Mouse (Mus musculus): ENCODE results near the gene Zc3h14. TPM values are rescaled to one million over a fixed set of nuclear protein-coding genes. Genes with fewer than 3 reads are reported as not detected.

Zc3h14 gene
- polyA plus RNA-seq, 1 experiment from 2014 or later = 96.3 TPM

DNA sequence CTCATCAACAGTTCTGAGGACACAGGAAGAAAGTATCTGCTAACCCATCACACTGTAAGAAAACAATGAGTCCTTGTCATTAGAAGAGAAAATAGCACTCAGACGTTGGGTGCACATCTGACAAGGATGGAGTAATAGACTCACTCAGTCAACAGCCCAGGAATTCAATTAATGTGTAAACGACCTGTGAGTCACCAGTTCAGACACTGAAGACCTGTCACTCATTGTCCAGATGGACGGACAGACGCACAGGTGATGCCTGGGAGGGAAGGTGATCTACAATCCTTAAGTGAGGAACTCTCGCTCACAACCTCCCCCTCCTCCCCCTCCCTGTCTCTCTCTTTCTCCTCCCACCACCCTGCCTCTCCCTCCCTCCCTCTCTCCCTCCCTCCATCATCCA lies 21.8 kb upstream of the Zc3h14 start:
- WGBS = 71% methylated on average over 5 of the region's 5 CpGs

DNA sequence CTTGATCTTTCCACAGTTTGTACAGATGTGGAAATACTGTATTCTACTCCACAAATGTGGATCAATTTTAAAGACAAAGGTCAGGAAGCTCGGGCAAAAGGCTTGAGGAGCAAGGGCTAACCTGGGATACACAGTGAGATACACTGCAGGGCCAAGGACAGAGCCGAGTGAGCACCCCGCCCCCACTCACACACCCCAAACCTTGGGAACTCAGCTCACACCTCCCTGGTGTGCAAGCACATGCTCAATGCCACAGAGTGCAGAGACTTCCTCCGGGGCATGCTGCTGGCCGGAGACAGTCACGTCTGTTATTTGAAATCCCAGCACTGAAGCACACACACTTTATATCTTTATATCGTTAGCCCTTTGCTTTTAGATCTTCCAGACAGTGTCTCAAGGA lies 20.7 kb upstream of the Zc3h14 start:
- Histone ChIP-seq H3K4me2 (no peak overlapping the region), H3K36me3 (no peaks in the 10 kb centered on the region), H3K9ac (replicated peaks) (no peak overlapping the region), H3K9me3 (replicated peaks) (no peaks in the 10 kb centered on the region), H3K27me3 (replicated peaks) (no peaks in the 10 kb centered on the region), H3K27ac (replicated peaks) (no peak overlapping the region), H3K4me3 (replicated peaks) (no peak overlapping the region), H3K4me1 (no peaks in the 10 kb centered on the region)
- 87% methylated on average over 7 of the region's 7 CpGs for WGBS
- no peak for ATAC-seq (ENCODE audit: low FRiP score)

More for the DNA sequence above, 21.8 kb upstream of the Zc3h14 start:
- no peak overlapping the region for H3K4me3 ChIP-seq (replicated peaks)
- ATAC-seq (ENCODE audit: low FRiP score) = no peak
- H3K4me2 ChIP-seq = no peak overlapping the region
- no peaks in the 10 kb centered on the region for H3K27me3 ChIP-seq (replicated peaks)
- H3K9ac ChIP-seq (replicated peaks) = no peak overlapping the region
- no peaks in the 10 kb centered on the region for H3K36me3 ChIP-seq
- H3K9me3 ChIP-seq (replicated peaks) = no peaks in the 10 kb centered on the region
- H3K4me1 ChIP-seq = peaks cover 6% of the 10 kb centered on the region; the same call in 1 of the 2 replicates
- no peak overlapping the region for H3K27ac ChIP-seq (replicated peaks)

DNA sequence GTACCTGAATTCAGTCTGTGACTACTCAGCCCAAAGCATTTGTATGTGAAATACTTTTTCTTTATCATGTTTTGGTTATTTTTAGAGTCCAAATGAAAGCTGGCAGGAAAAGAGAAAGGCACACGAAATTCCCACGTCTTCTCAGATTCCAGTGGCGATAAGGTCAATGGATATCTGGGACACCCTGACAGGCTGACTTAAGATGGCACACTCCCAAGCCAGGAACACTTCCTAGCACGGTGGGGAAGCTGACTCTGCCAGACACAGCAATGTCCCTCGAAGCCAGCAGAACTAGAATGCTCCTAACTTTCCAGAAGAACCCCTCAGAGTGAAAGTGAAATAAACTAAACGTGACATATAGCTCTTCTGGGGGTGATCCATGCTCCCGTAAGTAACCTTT lies 19.6 kb upstream of the Zc3h14 start:
- no peak overlapping the region for H3K27ac ChIP-seq (replicated peaks)
- 78% methylated on average over 7 of the region's 7 CpGs for WGBS

DNA sequence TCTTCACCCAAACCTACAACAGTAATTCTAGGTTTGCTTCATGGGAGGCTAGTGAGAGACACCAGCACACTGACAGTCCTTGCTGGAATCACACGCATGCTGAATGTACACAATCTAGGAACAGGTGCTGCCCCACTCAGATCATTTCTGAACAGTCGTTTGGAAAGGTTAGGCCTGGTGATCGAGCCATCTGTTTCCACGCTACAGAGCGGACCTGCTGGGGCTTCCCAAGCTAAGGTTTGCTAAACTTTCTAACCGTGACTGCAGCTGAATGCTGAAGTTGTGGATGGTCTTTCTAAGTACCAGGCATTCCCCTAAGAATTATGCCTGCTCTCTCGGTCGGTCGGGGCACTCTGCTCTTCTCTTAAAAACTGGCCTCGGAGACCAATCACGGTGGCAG lies 16.1 kb upstream of the Zc3h14 start:
- peaks cover 31% of the 10 kb centered on the region for H3K4me1 ChIP-seq
- H3K4me2 ChIP-seq = no peak overlapping the region
- no peak overlapping the region for H3K4me3 ChIP-seq (replicated peaks)
- H3K36me3 ChIP-seq = no peaks in the 10 kb centered on the region
- no peaks in the 10 kb centered on the region for H3K27me3 ChIP-seq (replicated peaks)
- no peak for ATAC-seq (ENCODE audit: low FRiP score)
- no peak overlapping the region for H3K9ac ChIP-seq (replicated peaks)
- H3K9me3 ChIP-seq (replicated peaks) = no peaks in the 10 kb centered on the region
- 83% methylated on average over 11 of the region's 11 CpGs for WGBS
- no peak overlapping the region for H3K27ac ChIP-seq (replicated peaks)

More for the DNA sequence above, 19.6 kb upstream of the Zc3h14 start:
- Histone ChIP-seq H3K27me3 (replicated peaks) (no peaks in the 10 kb centered on the region), H3K4me1 (peaks cover 6% of the 10 kb centered on the region), H3K36me3 (no peaks in the 10 kb centered on the region), H3K4me3 (replicated peaks) (no peak overlapping the region), H3K9me3 (replicated peaks) (no peaks in the 10 kb centered on the region), H3K4me2 (no peak overlapping the region), H3K9ac (replicated peaks) (no peak overlapping the region)
- ATAC-seq (ENCODE audit: low FRiP score) = no peak

DNA sequence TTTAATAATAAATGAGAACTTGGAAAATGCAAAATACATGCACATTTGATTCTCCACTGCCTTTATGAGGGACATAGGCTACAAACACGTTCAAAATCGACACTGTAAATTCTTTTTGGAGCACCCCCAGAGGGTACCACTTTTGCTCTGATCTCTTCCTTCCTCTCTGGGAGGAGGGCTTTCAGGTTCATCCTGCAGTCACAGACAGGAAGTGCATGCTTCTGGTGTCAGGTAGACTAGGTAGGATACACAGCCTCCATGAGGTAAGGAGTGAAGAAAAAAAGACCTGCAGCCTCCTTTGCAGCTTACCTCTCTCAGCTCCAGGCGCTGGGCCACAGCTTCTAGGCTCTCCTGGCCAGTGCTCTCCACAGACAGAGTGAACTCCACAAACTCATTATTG lies 13.6 kb upstream of the Zc3h14 start:
- H3K9me3 ChIP-seq (replicated peaks) = no peaks in the 10 kb centered on the region
- H3K9ac ChIP-seq (replicated peaks) = peak overlapping the region; percentile 78; the same call in 1 of the 2 replicates
- H3K4me2 ChIP-seq = peak overlapping the region; percentile 89
- peaks cover 4% of the 10 kb centered on the region; the same call in 1 of the 2 replicates for H3K27me3 ChIP-seq (replicated peaks)
- no peak overlapping the region for H3K27ac ChIP-seq (replicated peaks)
- peaks cover 40% of the 10 kb centered on the region for H3K4me1 ChIP-seq
- 70% methylated on average over 3 of the region's 3 CpGs for WGBS
- no peak for ATAC-seq (ENCODE audit: low FRiP score)
- peak overlapping the region; percentile 77 for H3K4me3 ChIP-seq (replicated peaks)
- no peaks in the 10 kb centered on the region for H3K36me3 ChIP-seq

DNA sequence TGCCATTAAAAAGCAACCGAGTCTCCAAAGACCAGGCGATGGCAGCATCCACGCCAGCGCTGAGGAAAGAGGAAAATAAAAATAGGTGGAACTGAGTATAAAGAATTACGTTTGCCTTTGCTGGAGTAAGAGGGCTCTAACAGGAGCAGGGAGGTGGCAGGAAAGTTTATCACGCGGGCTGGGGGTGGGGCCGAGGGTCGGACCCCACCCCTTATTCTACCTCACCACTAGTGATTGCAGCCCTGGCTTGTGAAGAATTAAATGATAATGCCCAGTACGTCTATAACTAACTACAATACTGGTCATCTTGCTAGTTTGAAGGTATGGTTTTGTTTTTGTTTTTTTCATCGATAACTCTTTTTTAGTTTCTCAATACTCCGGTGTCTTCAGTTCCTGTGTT lies 13.0 kb upstream of the Zc3h14 start:
- Histone ChIP-seq H3K9ac (replicated peaks) (peak overlapping the region; percentile 78), H3K4me3 (replicated peaks) (peak overlapping the region; percentile 77), H3K9me3 (replicated peaks) (no peaks in the 10 kb centered on the region), H3K27me3 (replicated peaks) (peaks cover 11% of the 10 kb centered on the region; the same call in 1 of the 2 replicates), H3K36me3 (no peaks in the 10 kb centered on the region), H3K4me2 (peak overlapping the region; percentile 89), H3K4me1 (peaks cover 40% of the 10 kb centered on the region), H3K27ac (replicated peaks) (peak overlapping the region; percentile 81; the same call in 1 of the 2 replicates)
- 14% methylated on average over 12 of the region's 12 CpGs for WGBS
- peak; percentile 42; the same call in 1 of the 2 replicates for ATAC-seq (ENCODE audit: low FRiP score)

DNA sequence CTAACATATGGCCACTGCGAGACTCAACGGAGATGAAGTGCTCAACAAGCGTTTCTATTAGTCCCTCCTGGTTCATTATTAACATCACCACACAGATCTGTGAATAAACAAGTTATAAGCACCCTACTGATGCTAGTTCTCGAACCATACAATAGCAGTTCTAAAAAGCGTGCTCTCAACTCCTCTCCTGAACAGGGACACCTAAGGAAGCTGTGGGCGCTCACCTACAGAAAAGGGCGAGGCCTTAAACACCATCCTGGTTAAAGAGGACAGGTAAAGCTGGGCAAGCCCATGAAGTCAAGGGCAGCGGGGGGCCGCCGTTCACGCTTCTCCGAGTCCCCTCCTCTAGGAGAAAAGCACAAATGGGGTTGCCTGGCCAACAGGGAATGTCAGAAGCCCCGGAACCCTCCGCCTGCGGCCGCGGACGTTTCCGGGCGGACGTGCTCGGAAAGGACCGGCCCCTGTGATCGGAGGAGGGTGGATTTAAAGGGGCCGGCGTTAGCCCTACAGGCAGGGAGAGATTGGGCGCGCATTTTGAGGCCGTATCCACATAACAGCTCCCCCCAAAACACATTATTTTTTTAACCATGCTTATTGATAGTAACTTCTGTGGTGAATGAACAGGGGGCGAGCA lies 12.4 kb upstream of the Zc3h14 start:
- peak overlapping the region; percentile 77 for H3K4me3 ChIP-seq (replicated peaks)
- peak overlapping the region; percentile 81 for H3K27ac ChIP-seq (replicated peaks)
- H3K27me3 ChIP-seq (replicated peaks) = peaks cover 15% of the 10 kb centered on the region
- ATAC-seq (ENCODE audit: low FRiP score) = peak; percentile 90
- peak overlapping the region; percentile 89 for H3K4me2 ChIP-seq
- under 1% methylated on average over 30 of the region's 30 CpGs for WGBS
- no peaks in the 10 kb centered on the region for H3K9me3 ChIP-seq (replicated peaks)
- peak overlapping the region; percentile 78 for H3K9ac ChIP-seq (replicated peaks)
- H3K36me3 ChIP-seq = no peaks in the 10 kb centered on the region
- peaks cover 40% of the 10 kb centered on the region for H3K4me1 ChIP-seq

DNA sequence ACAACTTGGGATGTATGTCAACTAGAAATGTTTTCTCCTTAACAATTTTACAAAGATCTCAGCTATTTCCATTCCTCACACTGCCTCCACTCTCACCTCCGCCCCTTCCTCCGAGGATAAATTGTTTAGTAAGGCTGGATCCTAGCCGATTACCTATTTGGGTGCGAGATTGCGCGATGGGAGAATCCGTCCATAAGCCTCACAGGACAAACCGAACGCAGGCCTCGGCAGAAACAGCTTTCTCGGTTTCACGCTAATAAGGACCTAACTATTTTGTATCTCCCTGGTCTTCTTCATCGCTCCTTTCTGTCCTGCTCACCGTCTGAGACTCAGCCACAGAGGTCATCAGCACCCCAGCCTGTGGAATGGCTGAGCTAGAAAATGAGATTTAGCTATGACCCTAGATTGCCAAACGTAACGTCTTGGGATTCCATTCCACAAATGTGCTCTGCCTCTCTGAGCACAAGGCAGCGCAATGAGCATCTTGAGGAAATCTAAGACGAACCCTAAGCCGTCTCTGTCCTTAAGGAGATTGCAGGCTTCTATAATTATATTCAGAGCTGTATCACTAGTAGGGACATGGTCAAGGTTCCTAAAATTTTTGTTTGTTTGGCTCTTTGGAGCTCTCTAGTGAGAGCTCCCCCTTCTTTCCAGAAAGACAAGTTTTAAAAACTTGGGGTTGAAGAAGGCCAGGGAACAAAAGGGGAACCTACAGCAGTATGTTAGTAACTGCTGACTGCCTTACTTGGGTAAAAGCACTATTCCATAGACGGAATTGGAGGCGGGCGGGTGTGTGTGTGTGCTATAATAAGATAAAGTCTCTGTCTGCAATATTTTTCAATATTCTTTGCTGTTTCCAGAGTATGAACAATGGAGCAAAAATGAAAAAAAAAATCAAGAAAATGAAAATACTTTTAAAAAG lies 11.6 kb upstream of the Zc3h14 start:
- Histone ChIP-seq H3K27me3 (replicated peaks) (peaks cover 15% of the 10 kb centered on the region), H3K4me1 (peaks cover 40% of the 10 kb centered on the region), H3K27ac (replicated peaks) (peak overlapping the region; percentile 81), H3K4me2 (peak overlapping the region; percentile 89), H3K9ac (replicated peaks) (peak overlapping the region; percentile 78), H3K9me3 (replicated peaks) (no peaks in the 10 kb centered on the region), H3K4me3 (replicated peaks) (peak overlapping the region; percentile 77), H3K36me3 (no peaks in the 10 kb centered on the region)
- 11% methylated on average over 22 of the region's 22 CpGs for WGBS
- peak; percentile 37 for ATAC-seq (ENCODE audit: low FRiP score)

DNA sequence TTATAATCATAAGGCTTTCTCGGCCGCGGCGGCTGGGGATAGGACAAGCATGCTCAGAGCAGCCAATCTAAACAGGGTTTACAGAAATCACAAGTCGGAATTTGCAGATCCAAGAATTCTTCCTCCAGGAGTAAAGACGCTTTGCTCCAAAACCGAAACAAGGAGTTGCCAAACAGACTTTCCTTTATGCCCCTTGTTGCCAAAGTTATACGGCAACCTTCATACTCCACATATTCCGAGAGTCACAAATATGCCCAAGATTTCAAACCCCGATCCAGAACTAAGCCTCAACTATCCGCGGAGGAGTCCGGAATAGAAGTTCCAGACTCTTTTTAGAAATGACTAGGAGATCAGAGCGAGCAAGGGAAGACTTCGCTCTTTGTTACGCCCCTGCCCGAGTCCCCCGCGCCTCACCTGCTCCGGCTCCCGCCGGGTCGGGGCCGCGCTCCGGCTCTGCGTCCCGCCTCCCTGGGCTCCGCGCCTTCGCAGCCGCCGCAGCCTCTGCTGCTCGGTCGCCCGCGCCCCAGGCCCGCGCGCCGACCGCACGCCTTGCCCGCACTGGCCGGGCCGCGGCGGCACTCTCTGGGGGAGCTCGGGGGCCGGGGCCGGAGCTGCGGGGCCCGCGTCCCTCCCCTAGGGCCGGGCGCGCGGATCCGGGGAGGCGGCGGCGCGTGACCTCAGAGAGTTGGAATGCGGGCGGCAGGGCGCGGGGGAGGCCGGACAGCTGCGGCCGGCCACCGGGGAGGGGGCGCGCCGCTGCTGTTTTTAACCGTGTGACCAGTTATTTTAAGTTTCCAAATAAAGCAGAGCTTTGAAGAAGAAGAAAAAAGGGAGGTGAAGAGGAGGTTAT lies 9.6 kb upstream of the Zc3h14 start, which contains the start of gene Ptpn21:
Gene Ptpn21, minus strand, starts transcription at position 455 of the 850 bp plus-strand sequence.
- H3K36me3 ChIP-seq = no peaks in the 10 kb centered on the region
- peaks cover 15% of the 10 kb centered on the region for H3K27me3 ChIP-seq (replicated peaks)
- peak within 1 kb of the TSS; percentile 68 for H3K4me3 ChIP-seq (replicated peaks)
- H3K9me3 ChIP-seq (replicated peaks) = no peaks in the 10 kb centered on the region
- H3K27ac ChIP-seq (replicated peaks) = peak within 1 kb of the TSS; percentile 73
- under 1% methylated on average over 66 of the region's 75 CpGs for WGBS
- H3K4me2 ChIP-seq = peak within 1 kb of the TSS; percentile 99
- H3K4me1 ChIP-seq = peaks cover 34% of the 10 kb centered on the region
- ATAC-seq (ENCODE audit: low FRiP score) = peak; percentile 13
- peak within 1 kb of the TSS; percentile 70 for H3K9ac ChIP-seq (replicated peaks)

DNA sequence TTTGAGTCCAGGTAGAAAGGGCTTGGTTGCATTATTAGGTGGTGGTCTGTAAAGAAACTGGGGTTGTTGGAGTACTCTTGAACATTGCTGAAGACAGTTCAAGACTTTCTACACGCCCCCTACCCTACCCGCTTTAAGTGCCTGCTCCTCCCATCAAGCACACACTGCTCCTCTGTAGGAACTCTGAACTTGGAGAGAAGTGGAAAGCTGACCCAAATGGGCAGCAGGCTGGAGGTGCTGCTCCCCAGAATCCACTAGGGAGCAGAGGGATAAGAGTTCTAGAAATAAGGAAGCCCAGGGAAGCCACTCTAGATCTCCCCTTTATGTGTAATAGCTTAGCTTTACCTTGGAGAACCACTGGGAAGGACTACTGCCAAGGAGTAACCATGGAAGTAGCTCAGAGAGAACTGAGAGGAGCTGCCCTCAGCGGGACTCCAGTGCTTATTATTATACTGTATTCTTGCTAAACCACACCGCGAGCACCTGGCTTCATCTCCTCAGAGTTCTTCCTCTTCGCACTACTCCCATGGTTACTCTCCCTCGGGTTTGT lies 8.9 kb upstream of the Zc3h14 start:
- H3K27me3 ChIP-seq (replicated peaks) = peaks cover 15% of the 10 kb centered on the region
- peaks cover 27% of the 10 kb centered on the region for H3K4me1 ChIP-seq
- H3K9ac ChIP-seq (replicated peaks) = peak overlapping the region; percentile 70
- H3K27ac ChIP-seq (replicated peaks) = 0 out of 2 replicates have a peak overlapping the region, but pooled peaks have one; percentile 73
- no peak for ATAC-seq (ENCODE audit: low FRiP score)
- WGBS = 10% methylated on average over 7 of the region's 7 CpGs
- no peaks in the 10 kb centered on the region for H3K36me3 ChIP-seq
- peak overlapping the region; percentile 68 for H3K4me3 ChIP-seq (replicated peaks)
- no peaks in the 10 kb centered on the region for H3K9me3 ChIP-seq (replicated peaks)
- peak overlapping the region; percentile 99 for H3K4me2 ChIP-seq

DNA sequence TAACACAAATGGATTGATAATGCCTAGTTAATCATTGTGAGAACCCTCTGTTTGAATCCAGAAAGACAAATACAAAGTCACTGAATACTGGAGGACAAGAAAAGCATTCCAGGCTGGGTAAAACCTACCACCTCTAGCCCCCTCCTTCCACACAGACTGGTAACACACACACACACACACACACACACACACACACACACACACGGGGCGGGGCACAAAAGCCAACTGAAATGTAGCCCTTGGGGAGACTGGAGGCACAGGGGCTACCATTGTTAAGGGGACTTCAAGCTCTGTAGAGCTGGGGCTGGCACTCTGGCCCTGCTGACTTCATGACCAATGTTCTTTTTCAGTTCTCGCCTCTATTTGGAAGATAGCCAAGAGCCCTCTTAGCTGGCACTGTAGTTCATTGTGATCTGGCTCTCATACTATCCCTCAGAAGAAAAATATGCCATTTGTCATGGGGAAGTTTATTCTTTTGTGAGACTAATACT lies 5.7 kb upstream of the Zc3h14 start:
- H3K27me3 ChIP-seq (replicated peaks) = peaks cover 15% of the 10 kb centered on the region
- H3K4me2 ChIP-seq = no peak overlapping the region
- H3K9ac ChIP-seq (replicated peaks) = no peak overlapping the region
- peaks cover 9% of the 10 kb centered on the region for H3K4me1 ChIP-seq
- no peak overlapping the region for H3K27ac ChIP-seq (replicated peaks)
- H3K9me3 ChIP-seq (replicated peaks) = no peaks in the 10 kb centered on the region
- ATAC-seq (ENCODE audit: low FRiP score) = no peak
- WGBS = 65% methylated on average over 3 of the region's 3 CpGs
- no peak overlapping the region for H3K4me3 ChIP-seq (replicated peaks)
- H3K36me3 ChIP-seq = no peaks in the 10 kb centered on the region

All from neural tube, embryonic 15.5 days (tissue).